Mouse (Mus musculus) limb, embryonic 12.5 days (tissue): Measurements from ENCODE around the gene Saa4. TPM values are rescaled to one million over a fixed set of nuclear protein-coding genes. Genes with fewer than 3 reads are reported as not detected.

ENCODE experiments used
- polyA plus RNA-seq: library from polyadenylated mRNA; unstranded; fragments of >200 nt; fragmentation: Nextera tagmentation; extraction: Ambion mirVana; gene quantifications from 2 replicates; pipeline ENCODE4 v1.2.1, GENCODE M21; 2016

Saa4 gene
- polyA plus RNA-seq, 1 experiment from 2014 or later = not detected

Other genes starting within 250 kb of the Saa4 start
- gene Sergef, start 92.8 kb downstream of the Saa4 start, polyA plus RNA-seq = 11.1 and 12.1 TPM in 2 replicates
- not detected in 2 replicates for gene Tph1, start 60.1 kb downstream of the Saa4 start, polyA plus RNA-seq
- gene Saal1, start 21.9 kb downstream of the Saa4 start, polyA plus RNA-seq = 41.3 and 44.4 TPM in 2 replicates
- 0.20 and 0.36 TPM in 2 replicates for gene Saa3, start 16.9 kb downstream of the Saa4 start, polyA plus RNA-seq
- gene Saa1, start 10.4 kb upstream of the Saa4 start, polyA plus RNA-seq = 0.35 and 0.49 TPM in 2 replicates
- gene Saa2, start 19.2 kb upstream of the Saa4 start, polyA plus RNA-seq = 0.61 and 2.3 TPM in 2 replicates
- gene Hps5, start 63.5 kb upstream of the Saa4 start, polyA plus RNA-seq = 24.0 and 25.3 TPM in 2 replicates
- 51.3 TPM in 2 replicates for gene Gtf2h1, start 63.5 kb upstream of the Saa4 start, polyA plus RNA-seq
- gene Ldha, start 108.9 kb upstream of the Saa4 start, polyA plus RNA-seq = 1,576 and 1,625 TPM in 2 replicates
- 0.27 TPM in 1 of 2 replicates, not detected in the other for gene Ldhc, start 128.6 kb upstream of the Saa4 start, polyA plus RNA-seq
- gene Tsg101, start 187.4 kb upstream of the Saa4 start, polyA plus RNA-seq = 221 and 230 TPM in 2 replicates
- 11.6 and 12.1 TPM in 2 replicates for gene Uevld, start 225.9 kb upstream of the Saa4 start, polyA plus RNA-seq